Mouse (Mus musculus) cerebellum, adult 2 months (tissue): ENCODE measurements around the gene Hnrnpll. TPM values are rescaled to one million over a fixed set of nuclear protein-coding genes. Genes with fewer than 3 reads are reported as not detected.

Experiments used
- DNase-seq, 2 experiments: peaks; one replicate each; pipeline ENCODE4 v3.0.0; 2021
- H3K27ac ChIP-seq: fragments of 200-500 bp; 2 replicates; pipeline ENCODE4 v1.5.1; 2012; ENCODE audit warnings: low read length, control low read depth, inconsistent platforms; ENCODE audit not compliant: insufficient read depth
- H3K27me3 ChIP-seq: fragments of 200-500 bp; 2 replicates; pipeline ENCODE4 v1.6.1; 2012; ENCODE audit warnings: inconsistent platforms, mild to moderate bottlenecking, low read length, moderate library complexity; ENCODE audit not compliant: control insufficient read depth, insufficient read depth
- H3K4me1 ChIP-seq: fragments of 200-500 bp; 2 replicates; pipeline ENCODE4 v1.6.1; 2011; ENCODE audit warnings: low read length; ENCODE audit not compliant: control insufficient read depth, insufficient read depth
- H3K4me3 ChIP-seq: fragments of 200-500 bp; replicated peaks from 2 replicates; pipeline ENCODE3; 2011; ENCODE audit warnings: mild to moderate bottlenecking, low read depth, low read length, control low read depth; ENCODE audit not compliant: insufficient read depth
- CTCF ChIP-seq: fragments of 200-500 bp; IDR thresholded peaks from 2 replicates; pipeline ENCODE4 v1.5.1; 2011; ENCODE audit warnings: low read depth, mild to moderate bottlenecking, control low read depth, low read length, moderate library complexity, borderline replicate concordance; ENCODE audit not compliant: insufficient read depth
- POLR2A ChIP-seq: fragments of 200-500 bp; IDR thresholded peaks from 2 replicates; pipeline ENCODE4 v1.6.1; 2011; ENCODE audit warnings: low read length, control low read depth, borderline replicate concordance; ENCODE audit not compliant: insufficient read depth
- WGBS: fragments of 180-500 bp; shearing (Covaris S2); methylation state at CpG from one replicate; pipeline ENCODE4 v1.1.7; 2018; 5-methylcytosine and 5-hydroxymethylcytosine counted together
- polyA plus RNA-seq: library from polyadenylated mRNA; depleted of rRNA; stranded (reverse); fragments of >200 nt; gene quantifications from 2 replicates; pipeline ENCODE4 v1.2.3, GENCODE M21; 2012; rRNA removed

Hnrnpll gene
- polyA plus RNA-seq, 1 experiment: 49.2 TPM

GRCm38 (mm10) chr17:79990161-79990560 lies 72.0 kb downstream of the Hnrnpll start:
- H3K4me3 ChIP-seq: no peak overlapping the region
- no peak for DNase-seq
- H3K27me3 ChIP-seq: no peaks in the 10 kb centered on the region
- H3K27ac ChIP-seq: no peak overlapping the region
- TF ChIP-seq POLR2A: no peak
- no peak for TF ChIP-seq CTCF
- 94% methylated on average over 7 of the region's 7 CpGs for WGBS
- peaks cover 8% of the 10 kb centered on the region for H3K4me1 ChIP-seq

DNA sequence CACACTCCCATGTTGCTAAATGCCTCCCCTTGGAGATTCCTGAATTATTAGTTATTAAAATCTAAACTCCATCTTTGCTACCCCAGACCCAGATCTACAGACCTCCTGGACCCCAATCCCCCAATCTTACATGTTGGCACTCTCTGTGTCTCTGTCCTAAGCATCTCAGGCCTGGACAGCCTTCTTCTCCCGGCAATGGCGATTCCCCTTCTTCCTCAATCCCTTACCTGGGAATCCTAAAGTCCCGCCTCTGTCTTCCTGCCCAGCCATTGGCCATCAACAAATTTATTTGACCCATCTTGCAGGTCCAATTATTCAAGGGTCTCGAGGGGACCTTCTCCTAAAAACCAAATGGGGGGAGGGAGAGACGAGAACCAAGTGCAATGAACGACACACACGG lies 77.7 kb downstream of the Hnrnpll start:
- no peak for TF ChIP-seq CTCF
- no peak for TF ChIP-seq POLR2A
- 93% methylated on average over 7 of the region's 7 CpGs for WGBS

DNA sequence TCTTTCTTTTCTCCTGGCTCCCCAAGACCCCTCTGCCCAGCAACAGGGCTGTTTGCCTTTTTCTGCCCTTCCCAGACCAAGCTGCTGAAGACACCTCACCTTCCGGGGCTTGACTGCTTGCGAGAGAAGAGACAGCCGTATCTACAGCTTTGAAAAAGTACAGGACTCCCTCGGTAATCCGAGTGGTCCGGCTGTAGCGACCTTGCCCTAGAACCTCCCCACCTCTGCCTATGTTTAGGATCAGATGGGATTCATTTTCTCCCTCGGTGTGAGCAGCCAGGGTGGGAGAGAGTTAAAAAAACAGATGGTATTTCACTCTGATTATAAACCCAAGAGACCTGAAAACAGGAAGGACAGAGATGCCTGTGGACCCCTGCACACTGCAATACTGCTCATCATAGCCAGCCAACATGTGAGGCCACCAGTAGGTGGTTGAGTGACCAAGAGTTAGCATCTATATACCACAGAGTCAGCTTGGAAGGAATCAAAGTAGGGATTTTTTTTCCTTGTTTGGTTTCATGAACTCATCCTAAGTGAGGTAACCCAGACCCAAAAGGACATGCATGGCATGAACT lies 79.1 kb downstream of the Hnrnpll start:
- no peak overlapping the region for H3K4me3 ChIP-seq
- no peak for TF ChIP-seq CTCF
- no peak for TF ChIP-seq POLR2A
- WGBS: 78% methylated on average over 8 of the region's 8 CpGs
- no peaks in the 10 kb centered on the region for H3K27me3 ChIP-seq
- no peak for DNase-seq
- no peaks in the 10 kb centered on the region for H3K4me1 ChIP-seq
- no peak overlapping the region for H3K27ac ChIP-seq

More for the DNA sequence above, 77.7 kb downstream of the Hnrnpll start:
- Histone ChIP-seq H3K27ac (no peak overlapping the region), H3K27me3 (no peaks in the 10 kb centered on the region), H3K4me3 (no peak overlapping the region), H3K4me1 (no peaks in the 10 kb centered on the region)
- DNase-seq: no peak

- TF ChIP-seq CTCF (no peak), POLR2A (no peak)
- no peak overlapping the region for H3K4me3 ChIP-seq
- DNase-seq: no peak
- H3K27ac ChIP-seq: no peak overlapping the region
- no peaks in the 10 kb centered on the region for H3K27me3 ChIP-seq
- no peaks in the 10 kb centered on the region for H3K4me1 ChIP-seq
- WGBS: 51% methylated on average over 7 of the region's 7 CpGs
These were observed 79.6 kb downstream of the Hnrnpll start for GRCm38 (mm10) chr17:79982548-79982947.

GRCm38 (mm10) chr17:79981758-79982481 lies 80.2 kb downstream of the Hnrnpll start:
- 68% methylated on average over 12 of the region's 12 CpGs for WGBS
- DNase-seq: no peak

GRCm38 (mm10) chr17:79981348-79981747 lies 80.8 kb downstream of the Hnrnpll start:
- no peak overlapping the region for H3K27ac ChIP-seq
- TF ChIP-seq CTCF (no peak), POLR2A (no peak)
- WGBS: 84% methylated on average over 6 of the region's 6 CpGs
- H3K4me3 ChIP-seq: no peak overlapping the region
- H3K4me1 ChIP-seq: no peaks in the 10 kb centered on the region
- DNase-seq: no peak
- H3K27me3 ChIP-seq: no peaks in the 10 kb centered on the region

More at GRCm38 (mm10) chr17:79981758-79982481, 80.2 kb downstream of the Hnrnpll start:
- TF ChIP-seq POLR2A: no peak
- no peak for TF ChIP-seq CTCF
- H3K27me3 ChIP-seq: no peaks in the 10 kb centered on the region
- no peak overlapping the region for H3K27ac ChIP-seq
- H3K4me3 ChIP-seq: no peak overlapping the region
- no peaks in the 10 kb centered on the region for H3K4me1 ChIP-seq

GRCm38 (mm10) chr17:79980421-79981120 lies 81.6 kb downstream of the Hnrnpll start:
- Histone ChIP-seq H3K4me3 (no peak overlapping the region), H3K4me1 (no peaks in the 10 kb centered on the region), H3K27ac (no peak overlapping the region), H3K27me3 (no peaks in the 10 kb centered on the region)
- no peak for DNase-seq
- no peak for TF ChIP-seq CTCF
- TF ChIP-seq POLR2A: no peak
- WGBS: 59% methylated on average over 10 of the region's 10 CpGs

Other genes with a start within 250 kb of the Hnrnpll start
- 96.3 and 99.8 TPM in 2 replicates for gene Atl2, start 166.2 kb downstream of the Hnrnpll start, polyA plus RNA-seq
- 3.4 and 4.3 TPM in 2 replicates for gene Galm, start 65.1 kb upstream of the Hnrnpll start, polyA plus RNA-seq
- 124 and 136 TPM in 2 replicates for gene Srsf7, start 145.0 kb upstream of the Hnrnpll start, polyA plus RNA-seq
- gene Ttc39d, start 145.1 kb upstream of the Hnrnpll start, polyA plus RNA-seq: 0.05 and 0.13 TPM in 2 replicates
- 6.0 and 6.1 TPM in 2 replicates for gene Gemin6, start 162.1 kb upstream of the Hnrnpll start, polyA plus RNA-seq
- gene Morn2, start 227.9 kb upstream of the Hnrnpll start, polyA plus RNA-seq: 30.1 and 34.1 TPM in 2 replicates
- gene Dhx57, start 228.1 kb upstream of the Hnrnpll start, polyA plus RNA-seq: 24.4 and 26.0 TPM in 2 replicates
- 173 and 194 TPM in 2 replicates for gene Arhgef33, start 245.1 kb upstream of the Hnrnpll start, polyA plus RNA-seq